Mouse (Mus musculus) small intestine, adult 2 months (tissue): Measurements from ENCODE around the gene Mrpl28.

Experiments used
- CTCF ChIP-seq: fragments of 200-500 bp; IDR thresholded peaks from 2 replicates; pipeline ENCODE4 v1.5.1; 2012; ENCODE audit warnings: low read depth, mild to moderate bottlenecking, control low read depth, inconsistent platforms, low read length, moderate library complexity, mixed read lengths; ENCODE audit not compliant: insufficient replicate concordance, insufficient read length; ENCODE audit errors: extremely low read depth
- POLR2A ChIP-seq: fragments of 200-500 bp; IDR thresholded peaks from 2 replicates; pipeline ENCODE4 v1.6.1; 2012; ENCODE audit warnings: low read depth, mild to moderate bottlenecking, control low read depth, inconsistent platforms, low read length, moderate library complexity

GRCm38 (mm10) chr17:26149056-26149455, 25.8 kb downstream of the Mrpl28 start:
- TF ChIP-seq POLR2A (no peak), CTCF (no peak)
